Mouse (Mus musculus): Measurements from ENCODE around the gene Grap2. TPM values are rescaled to one million over a fixed set of nuclear protein-coding genes. Genes with fewer than 3 reads are reported as not detected.

The Grap2 gene
- total and polyA plus RNA-seq, 2 experiments = 0.46 to 0.66 TPM

DNA sequence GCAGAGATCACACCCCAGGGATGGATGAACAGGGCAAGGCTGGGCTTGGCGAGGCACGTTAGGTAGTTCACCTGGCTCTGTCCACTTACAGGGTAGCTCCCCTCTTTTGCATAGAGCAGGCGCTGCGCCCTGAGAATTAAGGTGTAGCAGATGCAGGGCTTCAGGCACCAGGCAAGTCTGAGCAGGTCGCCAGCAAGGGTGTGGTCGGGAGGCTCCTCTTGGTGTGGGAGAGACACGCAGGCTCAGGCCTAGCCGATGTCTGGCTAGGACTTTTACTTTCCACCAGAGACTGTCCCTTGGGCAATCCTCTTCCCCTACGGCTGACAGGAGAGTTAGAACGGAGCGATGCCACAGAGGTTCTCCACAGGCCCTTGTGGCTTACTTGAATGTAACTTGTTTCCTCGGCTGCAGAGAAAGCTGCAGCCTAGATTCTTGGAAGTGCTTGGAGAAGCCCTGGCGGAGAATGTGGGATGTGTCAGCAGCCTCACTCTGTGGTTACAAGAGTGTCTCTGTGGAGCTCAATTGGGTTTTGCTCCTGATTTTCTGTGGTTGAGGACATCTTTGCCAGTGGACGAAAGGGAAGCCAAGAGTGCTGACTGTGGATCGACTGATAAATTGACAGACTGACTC, 76.7 kb downstream of the Grap2 start:
- 0 out of 2 replicates have a peak, but pooled peaks cover 2% of the 10 kb centered on the region for H3K4me1 ChIP-seq (ENCODE audit: control insufficient read depth, insufficient read depth, low read length)
- no peak overlapping the region for H3K9ac ChIP-seq (ENCODE audit: low read depth, low read length)
- H3K4me3 ChIP-seq (ENCODE audit: insufficient read depth, low read depth, low read length) = no peak overlapping the region
- no peak overlapping the region for H3K27ac ChIP-seq (replicated peaks; ENCODE audit: insufficient read depth, low read depth, low read length)
- no peaks in the 10 kb centered on the region for H3K27me3 ChIP-seq (ENCODE audit: control insufficient read depth, insufficient read depth, low read length)
- H3K36me3 ChIP-seq (ENCODE audit: control insufficient read depth, insufficient read depth, low read length) = no peaks in the 10 kb centered on the region
- DNase-seq (ENCODE audit: extremely low read depth, low read depth, low spot score) = no peak
- TF ChIP-seq CTCF (IDR thresholded peaks at IDR 0.05; ENCODE audit: low read depth, low read length) (no peak), POLR2A (IDR thresholded peaks at IDR 0.05; ENCODE audit: extremely low read depth, insufficient read depth, low read length) (no peak)
- 89% methylated on average over 15 of the region's 15 CpGs for WGBS
- no peaks in the 10 kb centered on the region for H3K79me2 ChIP-seq (ENCODE audit: control insufficient read depth, insufficient read depth, low read length)

DNA sequence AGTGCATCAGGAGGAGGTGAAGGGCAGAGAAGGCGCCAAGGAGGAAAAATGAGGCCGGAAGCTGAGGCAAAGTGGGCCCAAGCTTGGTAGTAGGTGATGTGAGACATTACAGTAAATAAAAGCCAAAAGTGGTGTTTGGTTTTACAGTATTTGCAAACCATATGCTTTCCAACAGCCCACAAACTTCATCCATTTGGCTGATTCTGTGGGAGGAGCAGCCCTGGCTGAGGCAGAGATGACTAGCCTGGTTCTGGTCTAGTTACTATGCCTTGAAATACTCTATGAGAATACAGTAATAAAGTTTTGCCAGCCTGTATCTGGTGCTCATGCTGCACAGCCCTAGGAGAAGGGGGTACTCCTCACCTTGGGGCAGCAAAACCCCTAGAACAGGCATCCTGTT, 78.0 kb downstream of the Grap2 start:
- Histone ChIP-seq H3K9ac (ENCODE audit: low read depth, low read length) (no peak overlapping the region), H3K27ac (replicated peaks; ENCODE audit: insufficient read depth, low read depth, low read length) (no peak overlapping the region), H3K4me1 (ENCODE audit: control insufficient read depth, insufficient read depth, low read length) (0 out of 2 replicates have a peak, but pooled peaks cover under 1% of the 10 kb centered on the region), H3K36me3 (ENCODE audit: control insufficient read depth, insufficient read depth, low read length) (no peaks in the 10 kb centered on the region), H3K4me3 (ENCODE audit: insufficient read depth, low read depth, low read length) (no peak overlapping the region), H3K79me2 (ENCODE audit: control insufficient read depth, insufficient read depth, low read length) (no peaks in the 10 kb centered on the region), H3K27me3 (ENCODE audit: control insufficient read depth, insufficient read depth, low read length) (no peaks in the 10 kb centered on the region)
- no peak for DNase-seq (ENCODE audit: extremely low read depth, low read depth, low spot score)
- WGBS = 97% methylated on average over 2 of the region's 2 CpGs
- TF ChIP-seq POLR2A (IDR thresholded peaks at IDR 0.05; ENCODE audit: extremely low read depth, insufficient read depth, low read length) = no peak
- no peak for TF ChIP-seq CTCF (IDR thresholded peaks at IDR 0.05; ENCODE audit: low read depth, low read length)

GRCm38 (mm10) chr15:80653865-80654264, 81.5 kb downstream of the Grap2 start:
- WGBS = 72% methylated on average over 8 of the region's 8 CpGs
- H3K79me2 ChIP-seq (ENCODE audit: control insufficient read depth, insufficient read depth, low read length) = no peaks in the 10 kb centered on the region
- no peaks in the 10 kb centered on the region for H3K36me3 ChIP-seq (ENCODE audit: control insufficient read depth, insufficient read depth, low read length)
- no peak overlapping the region for H3K4me3 ChIP-seq (ENCODE audit: insufficient read depth, low read depth, low read length)
- no peaks in the 10 kb centered on the region for H3K4me1 ChIP-seq (ENCODE audit: control insufficient read depth, insufficient read depth, low read length)
- H3K27me3 ChIP-seq (ENCODE audit: control insufficient read depth, insufficient read depth, low read length) = no peaks in the 10 kb centered on the region
- H3K9ac ChIP-seq (ENCODE audit: low read depth, low read length) = no peak overlapping the region
- no peak for TF ChIP-seq CTCF (IDR thresholded peaks at IDR 0.05; ENCODE audit: low read depth, low read length)
- no peak for TF ChIP-seq POLR2A (IDR thresholded peaks at IDR 0.05; ENCODE audit: extremely low read depth, insufficient read depth, low read length)
- DNase-seq (ENCODE audit: extremely low read depth, low read depth, low spot score) = no peak
- H3K27ac ChIP-seq (replicated peaks; ENCODE audit: insufficient read depth, low read depth, low read length) = no peak overlapping the region

DNA sequence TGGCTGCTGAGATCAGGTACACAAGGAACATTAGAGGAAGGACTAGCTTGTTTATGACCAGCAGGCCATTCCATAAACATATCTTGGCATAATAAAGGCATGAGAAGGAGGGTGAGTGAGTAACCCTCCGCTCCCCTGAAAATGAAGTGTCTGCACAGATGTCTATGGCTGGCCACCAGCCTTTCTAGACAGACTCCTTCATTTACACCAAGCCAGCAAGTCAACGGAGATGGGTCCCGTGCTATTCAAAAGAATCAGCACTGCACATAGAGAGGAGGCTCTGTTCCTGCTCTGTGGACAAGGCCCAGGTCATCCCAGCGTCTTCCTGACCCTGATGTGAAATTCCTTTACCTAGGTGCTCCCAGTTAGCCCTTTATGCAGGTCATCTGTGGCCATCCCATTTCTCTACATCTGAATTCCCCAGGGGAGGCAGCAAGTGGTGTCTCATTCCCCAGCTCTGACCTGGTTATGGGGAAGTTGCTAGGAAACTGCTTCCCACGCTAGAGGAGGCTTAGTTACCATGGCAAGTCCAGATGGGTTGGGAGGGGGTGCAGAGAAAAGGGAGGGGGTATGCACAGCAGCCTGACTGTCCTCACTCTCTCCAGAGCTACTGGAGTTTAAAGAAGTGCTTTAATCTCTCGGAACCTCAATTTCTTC, 86.5 kb downstream of the Grap2 start:
- no peaks in the 10 kb centered on the region for H3K27me3 ChIP-seq (ENCODE audit: control insufficient read depth, insufficient read depth, low read length)
- 85% methylated on average over 6 of the region's 6 CpGs for WGBS
- TF ChIP-seq POLR2A (IDR thresholded peaks at IDR 0.05; ENCODE audit: extremely low read depth, insufficient read depth, low read length) (no peak), CTCF (IDR thresholded peaks at IDR 0.05; ENCODE audit: low read depth, low read length) (no peak)

GRCm38 (mm10) chr15:80660963-80661362, 88.6 kb downstream of the Grap2 start:
- Histone ChIP-seq H3K79me2 (ENCODE audit: control insufficient read depth, insufficient read depth, low read length) (no peaks in the 10 kb centered on the region), H3K36me3 (ENCODE audit: control insufficient read depth, insufficient read depth, low read length) (no peaks in the 10 kb centered on the region), H3K4me3 (ENCODE audit: insufficient read depth, low read depth, low read length) (no peak overlapping the region), H3K27ac (replicated peaks; ENCODE audit: insufficient read depth, low read depth, low read length) (no peak overlapping the region), H3K9ac (ENCODE audit: low read depth, low read length) (no peak overlapping the region), H3K27me3 (ENCODE audit: control insufficient read depth, insufficient read depth, low read length) (no peaks in the 10 kb centered on the region), H3K4me1 (ENCODE audit: control insufficient read depth, insufficient read depth, low read length) (no peaks in the 10 kb centered on the region)
- no peak for TF ChIP-seq POLR2A (IDR thresholded peaks at IDR 0.05; ENCODE audit: extremely low read depth, insufficient read depth, low read length)
- no peak for TF ChIP-seq CTCF (IDR thresholded peaks at IDR 0.05; ENCODE audit: low read depth, low read length)
- 81% methylated on average over 4 of the region's 4 CpGs for WGBS
- DNase-seq (ENCODE audit: extremely low read depth, low read depth, low spot score) = no peak

More for the DNA sequence above, 86.5 kb downstream of the Grap2 start:
- H3K9ac ChIP-seq (ENCODE audit: low read depth, low read length) = no peak overlapping the region
- no peak overlapping the region for H3K27ac ChIP-seq (replicated peaks; ENCODE audit: insufficient read depth, low read depth, low read length)
- H3K4me1 ChIP-seq (ENCODE audit: control insufficient read depth, insufficient read depth, low read length) = no peaks in the 10 kb centered on the region
- H3K79me2 ChIP-seq (ENCODE audit: control insufficient read depth, insufficient read depth, low read length) = no peaks in the 10 kb centered on the region
- H3K36me3 ChIP-seq (ENCODE audit: control insufficient read depth, insufficient read depth, low read length) = no peaks in the 10 kb centered on the region
- DNase-seq (ENCODE audit: extremely low read depth, low read depth, low spot score) = no peak
- H3K4me3 ChIP-seq (ENCODE audit: insufficient read depth, low read depth, low read length) = no peak overlapping the region

DNA sequence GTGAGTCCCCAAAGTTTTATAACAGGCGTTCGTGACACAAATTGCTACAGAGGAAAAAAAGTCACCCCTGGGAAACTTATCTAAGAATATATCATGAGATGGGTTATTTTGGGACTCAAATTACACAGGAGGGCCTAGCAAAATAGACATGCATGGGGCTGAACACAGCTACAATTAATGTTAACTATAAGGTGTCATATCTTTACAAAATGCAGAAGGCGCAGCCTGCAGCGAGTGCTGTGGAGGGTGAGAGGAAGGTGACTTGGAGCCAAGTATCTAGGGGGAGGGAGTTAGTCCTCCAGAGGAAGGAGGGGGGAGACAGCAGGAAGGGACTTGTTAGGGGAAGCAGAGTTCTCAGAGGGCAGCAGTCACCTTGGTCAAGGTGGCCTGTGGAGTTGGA, 92.0 kb downstream of the Grap2 start:
- Histone ChIP-seq H3K36me3 (ENCODE audit: control insufficient read depth, insufficient read depth, low read length) (no peaks in the 10 kb centered on the region), H3K9ac (ENCODE audit: low read depth, low read length) (no peak overlapping the region), H3K4me3 (ENCODE audit: insufficient read depth, low read depth, low read length) (no peak overlapping the region), H3K27ac (replicated peaks; ENCODE audit: insufficient read depth, low read depth, low read length) (no peak overlapping the region), H3K27me3 (ENCODE audit: control insufficient read depth, insufficient read depth, low read length) (no peaks in the 10 kb centered on the region), H3K79me2 (ENCODE audit: control insufficient read depth, insufficient read depth, low read length) (no peaks in the 10 kb centered on the region), H3K4me1 (ENCODE audit: control insufficient read depth, insufficient read depth, low read length) (no peaks in the 10 kb centered on the region)
- no peak for DNase-seq (ENCODE audit: extremely low read depth, low read depth, low spot score)
- TF ChIP-seq CTCF (IDR thresholded peaks at IDR 0.05; ENCODE audit: low read depth, low read length) (no peak), POLR2A (IDR thresholded peaks at IDR 0.05; ENCODE audit: extremely low read depth, insufficient read depth, low read length) (no peak)
- WGBS = 86% methylated on average over 4 of the region's 4 CpGs

Data from liver, adult 2 months (tissue).